Mouse (Mus musculus) lung, embryonic 14.5 days (tissue): ENCODE data around the gene Myadml2. TPM values are rescaled to one million over a fixed set of nuclear protein-coding genes. Genes with fewer than 3 reads are reported as not detected.
A peak's percentile ranks its signal among the peaks of the same experiment; 100 is the strongest.

Experiments
- ATAC-seq: fragments of 200-750 bp; cut with Nextera tagmentation; 2 replicates; pipeline ENCODE4 v1.8.0; 2017; ENCODE audit warnings: mild to moderate bottlenecking, moderate TSS enrichment, moderate library complexity; ENCODE audit not compliant: insufficient read depth
- DNase-seq: peaks from one replicate; pipeline ENCODE4 v3.0.0-alpha.2; 2015
- H3K27ac ChIP-seq: fragments of 300-500 bp; sonication (generic); 2 replicates; pipeline ENCODE4 v1.5.1; 2014; ENCODE audit warnings: low read depth, mild to moderate bottlenecking, moderate library complexity
- H3K27me3 ChIP-seq: fragments of 300-500 bp; sonication (generic); 2 replicates; pipeline ENCODE4 v1.6.1; 2014; ENCODE audit warnings: low read length, control low read depth; ENCODE audit not compliant: insufficient read depth
- H3K36me3 ChIP-seq: fragments of 300-500 bp; sonication (generic); 2 replicates; pipeline ENCODE4 v1.6.1; 2014; ENCODE audit warnings: control low read depth; ENCODE audit not compliant: insufficient read depth
- H3K4me1 ChIP-seq: fragments of 300-500 bp; sonication (generic); 2 replicates; pipeline ENCODE4 v1.6.1; 2014; ENCODE audit warnings: antibody characterized with exemption, control low read depth; ENCODE audit not compliant: insufficient read depth
- H3K4me2 ChIP-seq: fragments of 300-500 bp; sonication (generic); 2 replicates; pipeline ENCODE4 v1.6.1; 2014; ENCODE audit warnings: mild to moderate bottlenecking
- H3K4me3 ChIP-seq: fragments of 300-500 bp; sonication (generic); 2 replicates; pipeline ENCODE4 v1.5.1; 2014; ENCODE audit warnings: low read depth, low read length
- H3K9ac ChIP-seq: fragments of 300-500 bp; sonication (generic); 2 replicates; pipeline ENCODE4 v1.6.1; 2014
- H3K9me3 ChIP-seq: fragments of 300-500 bp; sonication (generic); 2 replicates; pipeline ENCODE4 v1.6.1; 2016; ENCODE audit warnings: low read depth, low read length, control low read depth
- CTCF ChIP-seq: IDR thresholded peaks from 2 replicates; pipeline ENCODE4 v1.5.1; 2016; ENCODE audit warnings: antibody characterized with exemption, low read depth
- WGBS: fragments of 180-500 bp; shearing (Covaris S2); extraction: QIAGEN DNeasy Blood & Tissue Kit; methylation state at CpG from one replicate; pipeline ENCODE4 v1.1.7; 2014; 5-methylcytosine and 5-hydroxymethylcytosine counted together
- polyA plus RNA-seq: library from polyadenylated mRNA; unstranded; fragments of >200 nt; fragmentation: Nextera tagmentation; extraction: Ambion mirVana; gene quantifications from 2 replicates; pipeline ENCODE4 v1.2.1, GENCODE M21; 2014

The Myadml2 gene
- polyA plus RNA-seq, 1 experiment from 2014 or later: not detected

- no peaks in the 10 kb centered on the region for H3K9me3 ChIP-seq
- peak overlapping the region; percentile 43 for H3K9ac ChIP-seq
- WGBS: under 1% methylated on average over 69 of the region's 95 CpGs
- peaks cover 58% of the 10 kb centered on the region for H3K27me3 ChIP-seq
- peak; percentile 75 for DNase-seq
- peak overlapping the region; percentile 72 for H3K4me2 ChIP-seq
- H3K4me3 ChIP-seq: peak overlapping the region; percentile 47
- H3K27ac ChIP-seq: no peak overlapping the region
- ATAC-seq: peak; percentile 67
- TF ChIP-seq CTCF: peak; percentile 20; the same call in 1 of the 2 replicates
- no peaks in the 10 kb centered on the region for H3K36me3 ChIP-seq
- peaks cover 7% of the 10 kb centered on the region; the same call in 1 of the 2 replicates for H3K4me1 ChIP-seq
These were observed 12.5 kb upstream of the Myadml2 start for GRCm38 (mm10) chr11:120660301-120661075.

- Histone ChIP-seq H3K9me3 (no peaks in the 10 kb centered on the region), H3K27me3 (peaks cover 58% of the 10 kb centered on the region), H3K4me2 (peak overlapping the region; percentile 72), H3K27ac (no peak overlapping the region), H3K36me3 (no peaks in the 10 kb centered on the region), H3K4me1 (peaks cover 7% of the 10 kb centered on the region; the same call in 1 of the 2 replicates), H3K9ac (peak overlapping the region; percentile 43; the same call in 1 of the 2 replicates), H3K4me3 (peak overlapping the region; percentile 47)
- DNase-seq: no peak
- TF ChIP-seq CTCF: no peak
- ATAC-seq: no peak; the same call in 1 of the 2 replicates
- 2% methylated on average over 49 of the region's 50 CpGs for WGBS
These were observed 11.7 kb upstream of the Myadml2 start for GRCm38 (mm10) chr11:120659509-120660300.

GRCm38 (mm10) chr11:120658876-120659410 lies 11.0 kb upstream of the Myadml2 start:
- Histone ChIP-seq H3K27ac (no peak overlapping the region), H3K4me2 (peak overlapping the region; percentile 72), H3K9ac (no peak overlapping the region), H3K9me3 (no peaks in the 10 kb centered on the region), H3K36me3 (no peaks in the 10 kb centered on the region), H3K4me1 (peaks cover 7% of the 10 kb centered on the region; the same call in 1 of the 2 replicates), H3K27me3 (peaks cover 58% of the 10 kb centered on the region), H3K4me3 (peak overlapping the region; percentile 7)
- ATAC-seq (0 out of 2 replicates have a peak, but pooled peaks have one; percentile 33), DNase-seq (peak; percentile 87)
- TF ChIP-seq CTCF: peak; percentile 89
- 2% methylated on average over 24 of the region's 24 CpGs for WGBS

GRCm38 (mm10) chr11:120657301-120657700 lies 9.3 kb upstream of the Myadml2 start:
- H3K9me3 ChIP-seq: no peaks in the 10 kb centered on the region
- H3K27me3 ChIP-seq: peaks cover 53% of the 10 kb centered on the region
- DNase-seq (no peak), ATAC-seq (no peak)
- H3K27ac ChIP-seq: no peak overlapping the region
- H3K4me2 ChIP-seq: no peak overlapping the region
- no peak overlapping the region for H3K9ac ChIP-seq
- H3K4me3 ChIP-seq: no peak overlapping the region
- H3K36me3 ChIP-seq: no peaks in the 10 kb centered on the region
- no peak for TF ChIP-seq CTCF
- H3K4me1 ChIP-seq: peaks cover 7% of the 10 kb centered on the region; the same call in 1 of the 2 replicates
- 84% methylated on average over 4 of the region's 4 CpGs for WGBS

GRCm38 (mm10) chr11:120654741-120655140 lies 6.8 kb upstream of the Myadml2 start:
- TF ChIP-seq CTCF: no peak
- DNase-seq: no peak

GRCm38 (mm10) chr11:120651872-120652271 lies 3.9 kb upstream of the Myadml2 start:
- DNase-seq: no peak
- Histone ChIP-seq H3K27me3 (peaks cover 12% of the 10 kb centered on the region; the same call in 1 of the 2 replicates), H3K4me1 (0 out of 2 replicates have a peak, but pooled peaks cover 5% of the 10 kb centered on the region), H3K9ac (no peak overlapping the region), H3K36me3 (no peaks in the 10 kb centered on the region), H3K9me3 (no peaks in the 10 kb centered on the region), H3K4me2 (no peak overlapping the region), H3K27ac (no peak overlapping the region), H3K4me3 (no peak overlapping the region)
- 60% methylated on average over 3 of the region's 3 CpGs for WGBS
- ATAC-seq: no peak
- TF ChIP-seq CTCF: peak; percentile 45

More at GRCm38 (mm10) chr11:120654741-120655140, 6.8 kb upstream of the Myadml2 start:
- peaks cover 27% of the 10 kb centered on the region for H3K27me3 ChIP-seq
- no peaks in the 10 kb centered on the region for H3K36me3 ChIP-seq
- no peak overlapping the region for H3K4me3 ChIP-seq
- no peaks in the 10 kb centered on the region for H3K9me3 ChIP-seq
- H3K27ac ChIP-seq: no peak overlapping the region
- no peak overlapping the region for H3K9ac ChIP-seq
- ATAC-seq: no peak
- no peak overlapping the region for H3K4me2 ChIP-seq
- WGBS: 58% methylated on average over 3 of the region's 3 CpGs
- no peaks in the 10 kb centered on the region for H3K4me1 ChIP-seq
